Mouse (Mus musculus) embryo, embryonic 10.5 days (tissue): ENCODE results near the gene Kcnq2.

Experiments used
- DNase-seq: peaks from one replicate; pipeline ENCODE4 v3.0.0-alpha.2; 2015; ENCODE audit warnings: low spot score

The Kcnq2 gene

DNA sequence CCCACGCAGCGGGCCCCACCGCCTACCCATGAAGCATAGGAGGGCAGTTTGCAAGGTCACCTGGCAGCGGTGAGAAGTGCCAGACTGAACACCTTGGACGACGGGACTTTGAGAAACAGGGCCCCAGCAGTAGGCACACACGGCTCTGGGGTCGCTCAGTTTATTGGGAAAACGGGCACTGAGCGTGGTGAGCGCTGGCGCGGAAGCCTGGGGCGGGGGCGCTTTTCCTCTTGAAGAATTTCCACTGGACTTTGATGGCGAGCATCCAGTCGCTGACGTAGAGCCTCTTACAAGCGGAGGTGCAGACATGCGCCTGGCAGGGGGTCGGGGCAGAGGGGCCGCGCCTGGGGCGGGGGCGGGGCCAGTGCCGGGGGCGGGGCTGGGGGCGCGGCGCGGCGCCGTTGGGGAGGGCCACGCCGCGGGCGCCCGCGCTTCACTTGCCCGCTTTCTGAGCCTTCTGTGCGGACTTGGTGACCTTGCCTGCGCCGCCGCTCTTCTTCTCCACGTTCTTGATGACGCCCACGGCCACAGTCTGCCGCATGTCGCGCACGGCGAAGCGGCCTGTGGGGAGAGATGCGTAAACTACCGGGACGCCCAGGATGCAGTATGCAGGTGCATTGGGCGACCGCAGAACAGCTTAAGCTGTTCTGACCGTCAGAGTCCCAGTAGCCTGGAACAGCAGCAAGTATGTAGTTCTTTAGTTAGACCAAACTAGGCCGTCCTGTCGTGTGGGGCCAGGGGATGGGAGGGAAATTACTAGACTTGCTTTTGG, 12.6 kb upstream of the Kcnq2 start:
- DNase-seq = peak; percentile 55

DNA sequence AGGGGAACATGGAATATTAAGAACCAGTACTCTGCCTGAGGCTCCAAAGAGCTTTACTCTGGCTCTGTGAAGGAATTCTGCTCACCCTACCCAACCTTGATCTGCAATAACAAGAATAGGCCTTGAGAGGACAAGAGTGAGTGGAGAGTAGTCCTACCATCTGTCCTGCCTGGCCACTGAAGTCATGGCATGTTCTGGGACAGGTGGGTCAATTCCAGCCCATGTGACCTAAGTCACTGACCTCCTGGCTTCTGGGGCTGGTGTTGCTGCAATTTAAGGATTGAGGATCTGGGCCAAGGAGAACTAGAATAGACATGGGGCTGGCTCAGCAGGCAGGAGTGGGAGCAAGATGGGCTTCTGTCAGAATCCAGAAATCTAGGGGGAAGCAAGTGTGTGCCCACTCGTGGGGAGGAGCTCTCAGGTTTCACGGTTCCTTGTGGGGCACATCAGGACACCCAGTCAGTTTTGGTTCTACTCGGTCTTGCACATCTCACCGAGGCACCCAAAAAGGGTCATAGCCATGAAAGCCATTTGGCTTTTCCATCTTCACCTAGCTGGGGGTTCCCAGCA, 12.0 kb upstream of the Kcnq2 start:
- DNase-seq = no peak

DNA sequence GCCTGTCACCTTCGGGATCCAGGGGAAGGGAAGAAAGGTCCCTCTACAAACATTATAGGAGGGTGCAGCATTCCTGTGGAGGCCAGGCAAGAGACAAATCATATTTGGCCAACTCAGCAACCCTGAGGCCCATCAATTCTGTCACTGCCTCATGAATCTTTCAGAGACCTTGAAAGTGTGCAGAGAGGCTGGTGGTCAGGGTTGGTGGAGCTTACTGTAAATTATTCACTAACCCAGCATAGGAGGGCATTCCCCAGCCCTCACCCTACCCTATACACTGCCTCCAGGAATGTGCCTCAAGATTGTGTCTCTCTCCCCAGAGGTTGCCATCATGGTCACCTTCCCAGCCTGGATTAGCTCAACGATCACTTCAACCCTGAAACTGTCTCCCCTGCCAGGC, 9.6 kb upstream of the Kcnq2 start:
- DNase-seq = no peak

DNA sequence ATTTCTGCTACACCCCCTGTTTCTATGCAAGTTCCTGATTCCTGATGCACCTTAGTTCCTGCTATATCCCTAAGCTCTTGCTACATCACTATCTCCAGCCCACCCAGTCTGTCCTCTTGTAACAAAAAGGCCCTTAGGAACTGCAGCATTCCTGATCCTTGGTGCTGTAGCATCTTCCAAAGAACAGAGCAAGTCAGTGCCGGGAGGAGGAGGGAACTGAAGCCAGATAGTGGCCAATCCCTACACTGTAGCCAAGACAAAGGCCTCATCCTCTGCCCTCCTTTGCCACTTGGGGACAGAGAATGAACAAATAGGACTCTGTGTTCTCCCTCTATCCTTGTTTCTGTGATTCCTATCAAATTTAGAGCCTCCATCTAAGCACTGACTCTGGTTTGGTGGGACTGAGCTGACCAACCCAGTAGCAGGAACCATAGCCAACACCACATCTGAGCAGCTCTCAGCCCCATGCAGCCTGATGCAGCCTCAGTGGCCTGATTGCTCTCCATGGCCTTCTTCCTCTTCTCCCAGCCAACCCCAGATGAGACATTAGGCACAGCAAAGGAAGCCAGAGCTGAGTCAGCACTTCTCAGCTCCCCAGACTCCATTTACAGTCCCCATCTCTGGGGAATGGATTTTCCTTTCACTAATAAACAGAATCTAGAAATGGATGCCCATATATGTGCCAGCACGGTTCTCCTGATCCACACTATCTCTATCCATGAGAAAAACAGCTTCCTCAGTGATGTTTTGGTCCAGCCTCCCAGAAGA, 8.6 kb upstream of the Kcnq2 start:
- DNase-seq = no peak

DNA sequence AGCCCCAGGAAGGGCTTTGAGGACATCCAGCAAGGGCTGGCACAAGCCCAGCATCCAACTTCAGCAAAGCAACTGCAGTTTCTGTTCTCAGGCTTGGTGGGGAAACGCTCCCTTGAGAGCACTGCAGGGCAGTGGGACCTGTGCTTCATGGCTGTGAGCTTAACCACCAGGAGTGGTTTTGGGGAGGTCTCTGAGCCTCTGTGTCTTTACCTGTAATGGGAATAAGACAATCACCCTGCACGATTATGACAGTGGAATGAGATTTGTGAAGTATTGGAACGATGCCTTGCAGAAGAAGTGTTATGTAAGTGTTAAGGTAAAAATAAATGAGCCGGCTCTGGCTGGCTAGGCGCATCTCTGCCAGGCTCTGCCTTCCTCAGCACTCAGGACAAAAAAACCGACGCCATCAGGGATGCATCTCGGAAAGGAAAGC, 7.6 kb upstream of the Kcnq2 start:
- no peak for DNase-seq

DNA sequence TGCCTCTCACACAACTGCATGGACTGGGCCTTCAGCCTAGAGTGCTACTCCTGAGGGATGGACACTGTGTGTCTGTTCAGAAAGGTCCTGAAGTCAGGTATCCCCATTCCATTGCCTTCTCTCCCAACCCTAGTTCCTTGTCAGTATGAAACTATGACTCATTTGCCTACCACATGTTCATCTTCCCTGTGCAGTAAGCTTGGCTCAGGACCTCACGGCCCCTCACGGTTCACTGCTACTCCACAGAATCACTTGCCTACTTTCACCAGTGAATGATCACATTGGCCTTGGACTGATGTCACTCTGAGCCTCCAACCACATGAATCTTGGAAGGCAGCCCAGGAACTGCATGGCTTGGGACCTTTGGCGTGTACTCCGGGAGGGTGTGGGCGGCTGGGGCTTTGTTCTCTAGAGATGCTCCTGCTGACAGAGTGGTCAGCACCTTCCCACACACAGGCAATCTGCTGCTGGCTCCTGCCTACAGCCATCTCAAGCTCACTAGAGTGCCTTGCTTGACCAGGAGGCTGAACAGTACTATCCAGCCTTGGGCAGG, 4.6 kb upstream of the Kcnq2 start:
- DNase-seq = no peak

DNA sequence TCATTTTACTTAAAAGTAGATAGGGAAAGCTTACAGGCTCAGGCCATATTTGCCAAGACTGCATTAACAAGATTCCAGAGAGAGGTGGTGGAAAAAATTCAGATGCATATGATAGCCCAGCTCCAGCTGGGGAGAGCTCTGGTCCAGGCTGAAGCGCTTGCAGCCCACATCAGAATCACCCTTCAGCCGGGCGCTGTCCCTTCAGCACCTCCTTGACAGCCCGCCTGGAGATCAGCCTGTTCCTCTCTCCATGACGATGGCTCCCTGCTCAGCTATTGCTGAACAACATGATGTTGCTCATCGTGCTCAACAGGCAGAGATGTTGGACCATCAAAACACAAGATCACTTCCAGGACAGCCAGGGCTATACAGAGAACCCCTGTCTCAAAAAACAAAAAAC, 1.8 kb upstream of the Kcnq2 start:
- DNase-seq = peak; percentile 80

DNA sequence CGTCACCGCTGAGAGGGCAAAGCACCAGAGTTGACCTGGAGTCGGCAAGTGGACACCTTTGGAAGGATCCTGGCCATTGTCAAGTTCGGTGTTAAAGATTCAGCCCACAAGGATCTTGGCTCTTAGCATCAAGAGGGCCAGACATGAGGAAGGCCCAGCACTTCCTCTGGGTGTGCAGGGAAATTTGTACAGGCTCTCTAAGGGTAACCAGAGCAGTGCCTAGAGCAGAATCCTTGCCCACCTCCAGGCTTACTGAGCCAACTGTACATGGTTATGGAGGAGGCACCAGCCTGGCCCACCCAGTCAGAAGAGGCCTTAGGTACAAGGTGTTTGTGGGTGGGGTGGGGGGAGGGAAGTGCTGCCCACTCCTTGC, 332 bp upstream of the Kcnq2 start:
- DNase-seq = no peak

DNA sequence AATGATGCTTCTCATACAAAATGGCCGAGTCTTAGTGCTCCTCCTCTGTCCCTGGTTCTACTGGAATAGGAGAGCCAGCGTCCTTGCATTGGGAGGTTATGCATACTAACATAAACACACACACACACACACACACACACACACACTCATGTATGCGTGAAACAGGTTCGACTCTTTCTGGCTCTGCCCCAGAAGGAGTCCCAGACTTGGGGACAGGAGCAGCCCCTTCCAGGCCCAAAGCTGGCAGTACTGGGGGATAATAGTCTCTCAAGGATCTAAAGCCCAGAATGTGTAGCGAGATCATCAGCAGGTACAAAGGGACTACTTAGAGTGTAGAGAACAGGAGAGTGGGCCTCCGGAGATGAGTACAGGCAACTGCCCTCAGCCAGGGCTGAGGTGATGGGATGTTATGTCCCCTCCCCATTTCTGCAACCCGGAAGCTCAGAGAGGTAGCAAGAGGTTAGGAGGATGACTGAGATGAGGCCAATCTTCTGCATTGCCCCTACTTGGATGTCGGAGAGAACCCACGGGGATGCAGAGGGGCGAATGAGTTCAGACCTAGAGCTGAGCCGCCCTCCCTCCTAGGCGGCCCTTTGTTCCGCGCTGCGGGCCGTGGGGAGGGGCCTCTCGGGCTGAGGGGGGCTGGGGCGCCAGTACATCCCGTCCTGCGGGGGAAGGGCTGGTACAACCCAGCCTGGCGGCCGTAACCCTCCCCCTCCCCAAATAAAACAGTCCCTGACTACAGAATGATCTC, 1.1 kb downstream of the Kcnq2 start:
- peak; percentile 22 for DNase-seq

DNA sequence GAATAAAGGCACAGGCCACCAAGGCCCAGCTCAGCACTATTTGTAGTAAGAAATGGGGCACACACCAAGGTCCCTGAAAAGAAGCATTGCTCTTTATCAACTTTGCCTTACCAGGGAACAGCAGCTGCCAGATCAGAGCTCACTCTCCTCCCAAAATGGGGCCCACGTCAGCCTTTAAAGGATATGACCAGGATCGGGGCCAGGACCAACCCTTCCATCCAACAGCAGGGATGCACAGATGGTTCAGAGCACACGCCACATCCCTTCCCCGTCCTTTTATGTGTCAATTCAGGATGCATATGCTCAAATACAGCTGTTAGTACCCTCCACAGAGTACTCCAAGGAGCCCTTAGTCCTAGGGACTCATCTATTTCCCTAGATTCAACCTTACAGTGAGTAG, 4.9 kb downstream of the Kcnq2 start:
- no peak for DNase-seq

DNA sequence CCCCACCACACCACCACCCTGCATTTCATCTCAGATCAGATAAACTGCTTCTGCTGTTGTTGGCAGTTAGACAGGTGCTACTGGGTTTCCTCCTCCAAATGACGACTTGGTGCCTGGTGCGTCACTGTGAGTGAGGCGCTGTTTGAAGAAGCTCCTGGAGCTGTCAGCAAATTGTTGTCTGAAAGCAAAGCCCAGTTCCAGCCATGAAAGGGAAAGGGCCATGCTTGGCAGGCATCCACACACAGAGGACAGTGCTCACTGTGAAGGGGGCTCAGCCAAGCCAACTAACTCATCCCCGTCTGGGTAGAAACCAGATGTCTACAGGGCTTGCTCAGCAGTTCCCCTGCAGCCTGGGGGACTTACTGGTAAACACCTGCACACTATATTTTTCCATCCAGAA, 6.1 kb downstream of the Kcnq2 start:
- no peak for DNase-seq

DNA sequence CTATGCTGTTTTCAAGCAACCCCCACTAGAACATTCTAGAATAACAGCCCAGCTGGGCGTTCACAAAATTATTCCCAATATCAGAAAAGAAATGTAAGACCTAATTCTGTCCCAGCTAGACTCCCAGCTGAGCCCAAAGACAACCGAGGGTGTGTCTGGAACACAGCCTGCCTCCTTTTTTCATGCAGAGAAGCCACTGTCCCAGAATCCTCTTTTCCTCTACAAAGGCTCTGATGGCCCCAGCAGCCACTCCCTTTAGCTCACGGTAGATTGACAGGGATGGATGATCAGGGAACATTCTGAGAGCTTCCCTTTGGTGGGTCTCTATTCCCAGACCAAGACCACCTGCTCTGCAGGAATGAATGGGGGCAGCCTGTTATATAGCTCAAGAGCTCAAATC, 7.3 kb downstream of the Kcnq2 start:
- no peak for DNase-seq

DNA sequence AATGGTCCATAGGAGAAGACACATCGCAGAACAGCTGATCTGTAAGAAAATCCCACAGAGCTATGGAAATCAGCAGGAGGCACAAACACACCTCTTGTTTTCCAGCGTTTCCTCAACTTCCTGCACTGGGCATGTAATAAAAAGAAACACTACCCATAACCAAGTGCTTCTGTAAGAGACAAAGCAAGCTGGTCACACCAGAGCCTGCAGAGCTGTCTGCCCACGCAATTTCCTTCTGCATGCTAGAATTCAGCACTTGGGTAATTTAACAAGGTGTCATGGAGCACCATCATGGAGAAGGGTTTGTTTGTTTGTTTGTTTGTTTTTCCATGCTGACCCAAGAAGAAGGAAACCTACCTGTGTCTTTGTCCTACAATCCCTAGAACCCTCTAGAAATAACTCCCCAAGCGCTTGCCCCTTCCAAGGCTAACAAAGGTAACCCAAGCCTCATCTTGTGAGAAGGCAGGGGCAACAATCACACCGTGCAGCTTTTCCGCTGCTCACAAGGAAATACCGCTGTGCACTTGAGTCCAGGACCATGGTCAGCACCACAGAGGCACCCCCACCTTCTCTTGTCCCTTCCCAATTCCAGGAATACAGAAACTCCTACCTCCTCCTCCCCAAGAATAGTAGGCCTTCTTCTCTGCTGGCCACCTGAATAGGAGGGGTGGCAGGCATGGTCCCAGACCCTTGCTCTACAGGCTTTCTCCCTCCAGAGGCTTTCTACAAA, 9.2 kb downstream of the Kcnq2 start:
- DNase-seq = peak; percentile 33

DNA sequence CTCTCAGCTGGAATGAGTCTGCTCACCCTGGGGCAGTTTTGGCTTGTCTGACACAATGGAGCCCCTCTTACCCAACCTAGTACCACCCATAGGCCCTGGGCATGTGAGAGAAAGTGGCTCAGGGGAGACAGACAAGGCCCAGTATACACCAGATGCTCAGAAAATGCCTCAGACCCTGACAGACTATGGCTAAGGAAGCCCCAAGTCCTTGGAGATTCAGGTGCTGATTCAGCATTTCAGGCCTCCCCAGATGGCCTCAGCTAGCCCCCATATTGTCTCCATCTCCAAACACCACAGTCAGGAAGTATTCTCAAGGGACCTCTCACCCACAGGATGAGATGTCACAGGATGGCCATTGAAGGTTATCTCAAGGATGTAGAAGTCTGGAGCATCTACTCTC, 12.5 kb downstream of the Kcnq2 start:
- DNase-seq = no peak

DNA sequence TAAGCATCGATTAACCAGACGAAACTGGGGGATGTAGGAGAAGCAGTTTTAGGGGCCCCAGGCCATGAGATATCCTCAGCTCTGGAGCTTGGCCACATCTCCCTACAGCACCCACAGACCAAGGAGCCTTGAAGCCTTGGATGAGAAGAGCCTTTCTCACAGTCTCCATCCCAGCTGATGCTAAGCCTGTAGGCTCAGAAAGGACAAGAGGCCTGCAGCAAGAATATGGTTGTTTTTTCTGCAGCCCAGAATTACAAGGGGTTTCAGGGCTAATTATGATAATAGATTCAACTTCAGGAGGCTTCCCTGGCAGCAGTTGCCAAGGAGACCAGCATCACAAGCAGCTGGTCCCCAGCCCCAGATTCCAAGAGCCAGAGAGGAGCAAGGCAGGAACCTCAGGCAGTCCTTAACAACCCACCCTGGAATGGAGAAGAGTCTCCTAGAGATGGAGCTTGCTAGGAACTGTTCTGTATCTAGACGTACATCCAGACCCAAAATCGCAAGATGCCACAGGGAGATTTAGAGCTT, 14.1 kb downstream of the Kcnq2 start:
- DNase-seq = peak; percentile 46

DNA sequence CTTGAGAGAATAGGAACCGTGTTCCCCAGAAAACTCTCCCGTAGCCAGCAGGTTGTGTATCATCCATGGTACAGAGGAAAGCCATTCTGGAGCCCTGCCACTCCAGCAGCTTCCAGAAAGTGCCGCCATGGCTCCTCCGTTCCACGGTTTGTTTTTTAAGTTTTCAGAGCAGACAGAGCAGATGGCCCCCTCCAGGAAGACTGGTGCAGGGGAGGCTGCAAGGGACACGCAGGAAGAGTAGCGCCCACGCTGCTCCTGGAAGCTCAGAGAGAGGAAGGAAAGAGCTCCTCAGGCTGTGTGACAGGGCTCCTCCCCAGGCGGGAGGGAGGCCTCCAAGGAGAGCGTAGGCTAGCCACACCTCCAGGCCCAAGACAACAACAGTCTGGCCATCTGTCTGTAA, 15.1 kb downstream of the Kcnq2 start:
- DNase-seq = no peak

DNA sequence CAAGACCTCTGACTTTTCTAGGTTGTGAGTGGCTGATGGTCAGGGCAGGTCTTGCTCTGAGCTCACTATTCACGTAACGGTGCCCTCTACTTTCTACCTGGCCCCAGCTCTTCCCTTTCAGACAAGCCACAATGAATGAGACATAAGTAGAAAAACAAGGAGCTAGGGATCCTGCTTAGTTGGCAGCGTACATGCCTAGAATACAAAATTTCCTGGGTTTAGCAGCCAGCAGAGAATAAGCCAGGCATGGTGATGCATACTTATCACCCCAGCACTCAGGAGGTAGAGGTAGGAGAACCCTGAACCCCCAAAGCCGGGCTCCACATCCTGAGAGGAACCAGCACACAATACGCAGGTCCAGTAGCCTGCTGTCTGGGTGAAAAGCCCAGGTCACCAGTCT, 18.7 kb downstream of the Kcnq2 start:
- no peak for DNase-seq

DNA sequence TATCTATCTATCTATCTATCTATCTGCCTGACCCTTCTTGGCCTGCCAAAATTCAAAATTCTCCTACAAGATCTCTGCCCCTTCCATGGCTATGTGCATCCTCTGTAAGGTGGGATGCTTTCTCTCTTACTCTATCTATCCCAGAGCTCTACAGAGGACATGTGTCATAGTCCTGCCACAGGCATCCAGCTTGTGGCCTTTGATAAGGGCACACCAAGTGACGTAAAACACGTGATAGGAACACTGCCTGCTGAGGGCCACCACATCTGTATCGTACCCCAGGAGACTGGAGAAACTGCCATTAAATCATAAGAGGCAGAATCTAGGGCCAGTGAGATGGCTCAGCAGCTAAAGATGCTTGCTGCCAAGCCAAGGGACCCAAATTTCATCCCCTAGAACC, 19.7 kb downstream of the Kcnq2 start:
- no peak for DNase-seq

DNA sequence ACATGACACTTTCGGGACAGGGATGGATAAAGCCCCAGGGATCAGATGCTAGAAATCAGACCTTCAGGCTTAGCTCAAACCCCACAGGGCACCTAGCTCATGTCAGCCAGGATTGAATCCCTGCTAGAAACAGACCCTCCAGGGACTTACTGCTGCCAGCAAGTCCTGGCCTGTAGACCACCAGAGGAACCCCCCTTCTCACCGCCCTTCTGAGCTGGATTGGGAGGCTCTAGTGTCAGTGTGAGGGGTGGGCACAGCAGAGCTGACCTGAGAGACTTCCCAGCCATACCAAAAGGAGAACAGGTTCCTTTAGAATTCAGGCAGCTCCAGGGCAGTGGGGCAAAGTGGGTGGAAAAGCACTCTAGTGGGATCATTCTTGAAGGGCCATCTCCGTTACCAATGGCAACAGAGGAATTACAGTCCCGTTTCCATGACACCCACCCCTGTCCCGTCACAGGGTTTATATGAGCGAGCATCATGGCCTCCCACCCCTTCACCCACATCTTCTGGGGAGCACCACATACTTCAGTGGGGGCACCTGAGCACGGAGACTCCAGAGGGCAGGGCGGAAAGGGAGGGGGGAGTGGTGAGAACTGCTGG, 21.2 kb downstream of the Kcnq2 start:
- DNase-seq = peak; percentile 21

DNA sequence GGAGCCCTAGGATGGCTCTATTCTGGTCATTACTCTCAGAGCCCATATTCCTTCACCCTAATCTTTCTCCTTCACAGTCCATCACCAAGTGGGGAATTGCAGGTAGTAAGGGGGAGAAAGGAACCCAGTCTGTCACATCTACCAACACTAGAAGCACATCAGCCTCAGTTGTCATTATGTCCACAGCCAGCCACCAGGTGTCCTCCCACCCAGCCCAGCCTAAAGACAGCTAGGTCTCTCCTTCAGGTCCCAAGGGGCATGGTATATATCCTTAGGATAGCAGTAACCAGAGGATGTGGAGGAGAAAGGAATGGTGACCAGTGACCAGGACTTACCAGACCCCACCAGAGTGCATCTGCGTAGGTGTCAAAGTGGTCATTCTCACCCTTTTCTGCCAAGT, 23.4 kb downstream of the Kcnq2 start:
- no peak for DNase-seq

DNA sequence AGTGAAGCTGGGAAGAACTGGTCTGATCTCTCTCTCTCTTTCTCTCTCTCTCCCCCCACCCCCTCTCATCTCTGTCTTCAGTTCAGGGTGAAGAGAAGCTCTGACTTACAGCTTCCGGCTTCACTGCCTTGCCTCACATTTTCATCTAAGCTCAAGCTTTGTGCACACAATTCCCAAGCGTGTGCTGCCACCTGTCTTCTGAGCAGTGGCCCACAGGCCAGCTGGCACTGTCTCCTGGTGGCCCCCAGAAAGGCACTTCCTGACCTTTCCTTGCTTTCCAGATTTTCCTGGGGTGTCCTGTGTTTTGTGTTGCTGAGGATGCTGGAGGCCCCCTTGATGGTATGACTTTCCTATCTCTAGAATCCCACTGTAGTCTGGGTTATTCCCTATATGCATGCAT, 31.0 kb downstream of the Kcnq2 start:
- DNase-seq = no peak
